Mouse (Mus musculus) 416B (cell line): Measurements from ENCODE around the gene Gm31371.
"Not testable (repeated sequence)": the region's sequence is repeated elsewhere in the genome, so short reads cannot be mapped to it uniquely, and the experiment has no call there.

Experiments
- DNase-seq: peaks from one replicate; pipeline ENCODE4 v3.0.0; 2011; ENCODE audit warnings: low read depth

The Gm31371 gene

GRCm38 (mm10) chr8:19903092-19903491 is at the start of gene Gm31371:
Gene Gm31371 (plus strand): TSS chr8:19903392.
- DNase-seq, result not testable (repeated sequence)

DNA sequence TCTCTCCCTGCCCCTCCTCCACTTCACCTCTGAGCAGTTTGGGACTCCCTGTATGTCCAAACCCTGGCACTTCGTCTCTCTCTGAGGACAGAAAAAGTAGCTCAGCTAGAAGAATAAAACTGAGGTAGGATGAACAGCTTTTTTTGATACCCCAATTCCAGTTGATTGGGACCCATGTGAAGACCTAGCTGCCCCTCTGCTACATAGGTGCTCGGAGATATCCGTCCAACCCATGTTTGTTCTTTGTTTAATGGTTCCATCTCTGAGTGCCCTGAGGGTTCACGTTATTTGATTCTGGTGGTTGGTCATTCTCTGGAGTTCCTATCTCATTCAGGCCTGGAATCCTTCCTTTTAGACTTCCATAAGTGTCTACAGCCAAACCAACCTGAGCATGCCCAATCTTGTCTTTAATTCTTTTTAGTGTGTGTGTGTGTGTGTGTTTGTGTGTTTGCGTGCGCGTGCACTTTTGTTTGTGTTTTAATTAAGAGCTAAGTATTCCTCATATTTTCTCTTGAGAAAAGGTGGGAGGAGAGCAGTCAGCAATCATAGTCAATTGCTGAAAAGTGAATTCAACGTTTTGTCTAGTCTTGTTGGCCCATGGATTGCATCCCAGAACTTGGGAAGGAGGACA is 3.3 kb downstream of the Gm31371 start:
- not testable (repeated sequence) for DNase-seq

DNA sequence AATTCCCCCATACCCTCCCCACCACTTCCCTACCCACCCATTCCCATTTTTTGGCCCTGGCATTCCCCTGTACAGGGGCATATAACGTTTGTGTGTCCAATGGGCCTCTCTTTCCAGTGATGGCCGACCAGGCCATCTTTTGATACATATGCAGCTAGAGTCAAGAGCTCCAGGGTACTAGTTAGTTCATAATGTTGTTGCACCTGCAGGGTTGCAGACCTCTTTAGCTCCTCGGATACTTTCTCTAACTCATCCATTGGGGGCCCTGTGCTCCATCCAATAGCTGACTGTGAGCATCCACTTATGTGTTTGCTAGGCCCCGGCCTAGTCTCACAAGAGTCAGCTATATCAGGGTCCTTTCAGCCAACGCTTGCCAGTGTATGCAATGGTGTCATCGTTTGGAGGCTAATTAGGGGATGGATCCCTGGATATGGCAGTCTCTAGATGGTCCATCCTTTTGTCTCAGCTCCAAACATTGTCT is 5.7 kb downstream of the Gm31371 start:
- not testable (repeated sequence) for DNase-seq

DNA sequence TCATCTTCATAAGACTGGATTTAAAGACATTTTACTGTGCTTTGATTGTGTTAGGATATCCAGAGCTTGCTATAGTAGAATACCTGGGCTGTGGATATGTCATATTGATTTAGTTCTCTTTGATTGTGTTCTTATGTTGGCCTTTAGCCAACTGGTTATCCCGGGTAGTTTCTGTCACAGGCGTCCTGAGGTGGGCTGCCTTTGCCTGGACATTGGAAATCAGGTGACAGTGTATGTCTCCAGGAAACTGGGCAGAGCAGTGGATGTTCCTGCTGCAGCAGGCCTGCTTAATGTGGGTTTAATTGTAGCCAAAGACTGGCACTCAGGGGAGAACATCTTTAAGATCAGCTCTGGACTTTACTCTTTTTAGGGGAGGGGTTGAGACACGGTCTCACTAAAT is 15.9 kb downstream of the Gm31371 start:
- DNase-seq, result not testable (repeated sequence)

- DNase-seq, result not testable (repeated sequence)
These were observed 31.1 kb downstream of the Gm31371 start for GRCm38 (mm10) chr8:19934274-19934673.

DNA sequence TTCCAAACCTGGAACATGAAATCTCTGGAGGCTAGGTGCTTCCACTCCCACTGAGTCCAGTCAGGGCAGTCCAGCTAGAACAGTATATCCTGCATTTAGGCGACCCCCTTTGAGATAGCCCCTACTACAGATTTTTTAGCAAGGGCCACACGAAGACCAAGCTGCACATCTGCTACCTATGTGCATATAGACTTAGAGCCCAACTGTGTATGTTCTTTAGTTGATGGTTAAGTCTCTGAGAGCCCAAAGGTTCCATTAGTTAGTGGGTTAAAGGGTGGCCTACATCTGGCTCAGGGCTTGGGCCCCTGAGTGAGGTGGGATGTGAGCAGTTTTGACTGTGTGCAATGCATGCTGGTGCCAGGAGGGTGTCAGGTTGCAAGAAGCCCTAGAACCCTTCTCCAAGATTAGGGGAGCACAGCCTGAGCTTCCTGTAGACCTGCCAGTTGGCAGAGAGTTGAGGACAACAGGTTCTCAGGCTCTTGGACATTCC is 32.4 kb downstream of the Gm31371 start:
- not testable (repeated sequence) for DNase-seq

DNA sequence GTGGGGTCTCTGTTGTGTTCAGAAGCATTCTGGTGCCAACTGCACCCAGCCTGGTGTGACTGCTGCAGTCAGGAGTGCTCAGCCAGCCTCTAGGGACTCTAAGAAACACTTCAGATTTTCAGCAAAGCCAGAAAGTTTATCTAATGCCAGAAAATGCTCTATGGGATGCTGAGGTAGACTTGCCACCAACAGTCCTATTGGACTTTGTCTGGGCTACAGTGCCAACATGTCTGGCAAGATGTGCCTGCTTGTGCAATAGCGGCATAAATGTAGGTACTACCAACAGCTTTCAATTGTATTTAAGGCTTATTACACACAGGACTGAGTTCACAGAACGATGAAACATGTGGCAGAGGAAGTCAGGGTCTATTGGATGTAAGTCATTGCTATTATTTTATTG is 57.7 kb downstream of the Gm31371 start:
- DNase-seq, result no peak

- not testable (repeated sequence) for DNase-seq
These were observed 60.6 kb downstream of the Gm31371 start for GRCm38 (mm10) chr8:19963766-19964165.

DNA sequence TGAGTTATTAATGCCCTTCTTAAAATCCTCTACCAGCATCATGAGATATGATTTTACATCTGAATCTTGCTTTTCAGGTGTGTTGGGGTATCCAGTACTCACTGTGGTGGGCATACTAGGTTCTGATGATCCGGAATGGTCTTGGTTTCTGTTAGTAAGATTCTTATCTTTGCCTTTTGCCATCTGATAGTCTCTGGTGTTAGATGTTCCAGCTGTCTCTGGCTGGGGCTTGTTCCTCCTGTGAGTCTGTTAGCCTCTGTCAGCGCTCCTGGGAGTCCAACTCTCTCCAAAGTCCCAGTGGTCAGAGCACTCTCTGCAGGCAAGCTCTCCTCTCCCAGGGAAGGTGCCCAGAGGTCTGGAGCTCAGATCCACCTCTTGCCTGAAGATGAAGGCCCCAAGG is 65.0 kb downstream of the Gm31371 start:
- not testable (repeated sequence) for DNase-seq

DNA sequence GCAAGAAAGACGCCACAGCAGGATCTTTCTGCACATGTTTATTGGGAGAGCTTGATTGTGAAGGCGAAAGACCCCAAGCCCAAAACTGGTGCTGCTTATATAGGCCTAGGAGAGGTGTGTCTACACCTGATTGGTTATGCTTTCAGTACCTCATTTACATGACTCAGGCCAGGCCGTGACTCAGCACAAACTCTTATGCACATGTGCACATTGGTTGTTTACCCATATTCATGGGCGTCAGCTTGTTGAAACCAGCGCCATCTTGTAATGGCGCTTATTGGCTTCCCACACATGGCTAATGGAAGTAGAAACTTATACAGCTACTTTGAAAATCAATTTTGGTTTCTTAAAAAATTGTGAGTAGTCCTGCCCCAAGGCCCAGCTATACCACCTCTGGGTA is 72.0 kb downstream of the Gm31371 start:
- DNase-seq, result not testable (repeated sequence)
